Mouse (Mus musculus): ENCODE measurements around the gene Donson. TPM values are rescaled to one million over a fixed set of nuclear protein-coding genes. Genes with fewer than 3 reads are reported as not detected.

The Donson gene
- polyA plus RNA-seq (2015; fragmentation: Illumina TruSeq; extraction: RNeasy Lipid Tissue Mini Kit (QIAGEN cat#74804); ENCODE audit: insufficient read depth, low replicate concordance), result 73.7 TPM

GRCm38 (mm10) chr16:91688619-91689334 lies at the start of gene Donson:
Donson (minus strand) TSS chr16:91688770.

DNA sequence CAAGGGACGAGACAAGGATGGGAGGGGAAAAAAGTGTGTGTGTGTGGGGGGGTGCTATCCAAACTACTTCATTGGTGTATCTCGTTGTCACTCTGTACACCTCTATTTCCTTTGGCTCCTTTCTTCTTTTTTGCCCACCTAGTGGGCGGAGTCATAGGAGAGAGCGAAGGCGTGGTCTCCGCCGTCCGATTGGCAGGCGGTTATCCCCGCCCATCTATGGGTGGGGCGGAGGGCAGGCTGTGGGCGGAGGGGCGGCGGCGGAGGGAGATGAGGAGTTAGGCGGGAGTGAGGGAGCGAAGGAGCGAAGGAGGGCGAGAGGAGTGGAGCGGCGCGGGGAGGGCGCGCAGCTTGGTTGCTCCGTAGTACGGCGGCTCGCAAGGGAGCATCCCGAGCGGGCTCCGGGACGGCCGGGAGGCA lies 40.5 kb upstream of the Donson start, which contains the start of gene Itsn1:
TSS of gene Itsn1 (plus strand) at position 216 of the 417 bp plus-strand sequence.

DNA sequence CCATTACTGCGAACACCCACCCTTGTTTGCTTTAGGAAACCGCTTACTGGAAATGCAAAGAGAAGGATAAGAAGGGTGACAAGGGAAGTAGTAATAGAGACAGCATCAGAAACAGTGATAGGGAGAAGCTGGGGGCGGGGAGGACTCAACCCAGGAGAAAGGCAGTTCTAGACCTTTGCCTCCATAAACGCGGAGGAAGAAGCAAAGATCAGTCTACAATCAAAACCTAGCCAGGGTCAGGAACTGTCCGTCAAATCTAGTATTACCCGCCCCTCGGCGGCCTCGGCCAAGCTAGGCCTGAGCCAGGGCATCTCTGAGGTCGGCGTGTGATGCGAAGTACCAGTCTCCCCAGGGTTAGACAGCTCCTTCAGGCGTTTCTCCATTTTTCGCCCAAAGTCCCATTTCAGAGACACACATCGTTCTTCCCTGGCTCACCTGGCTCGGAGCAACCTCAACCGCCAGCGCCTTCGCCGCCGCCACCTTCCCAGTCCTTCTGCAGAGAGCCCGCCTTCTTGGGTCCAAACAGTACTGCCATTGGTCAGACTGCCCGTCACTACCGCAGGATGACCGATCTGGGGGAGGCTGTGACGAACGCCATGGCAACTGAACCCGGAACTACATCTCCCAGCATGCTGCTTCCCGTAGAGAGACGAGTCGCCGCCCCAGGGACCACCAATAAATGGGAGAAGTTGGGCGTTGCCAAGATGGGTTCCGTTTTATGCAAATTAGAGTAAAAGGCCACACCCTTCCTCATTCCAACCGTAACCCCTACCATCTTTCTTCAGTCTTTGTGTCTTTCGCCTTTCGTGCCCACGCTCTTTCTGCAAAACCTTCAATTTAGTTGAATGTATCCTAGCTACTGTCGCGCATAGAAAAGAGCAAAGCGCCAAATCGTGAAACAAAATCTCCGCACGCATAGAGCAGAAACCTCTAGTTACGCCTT lies 39.8 kb upstream of the Donson start, which contains the start of gene Cryzl1:
TSS of gene Cryzl1 (minus strand) at position 853 of the 943 bp plus-strand sequence.

GRCm38 (mm10) chr16:91647461-91648219 lies 40.9 kb downstream of the Donson start, which contains the start of gene Son:
Son (plus strand) TSS chr16:91647506.

DNA sequence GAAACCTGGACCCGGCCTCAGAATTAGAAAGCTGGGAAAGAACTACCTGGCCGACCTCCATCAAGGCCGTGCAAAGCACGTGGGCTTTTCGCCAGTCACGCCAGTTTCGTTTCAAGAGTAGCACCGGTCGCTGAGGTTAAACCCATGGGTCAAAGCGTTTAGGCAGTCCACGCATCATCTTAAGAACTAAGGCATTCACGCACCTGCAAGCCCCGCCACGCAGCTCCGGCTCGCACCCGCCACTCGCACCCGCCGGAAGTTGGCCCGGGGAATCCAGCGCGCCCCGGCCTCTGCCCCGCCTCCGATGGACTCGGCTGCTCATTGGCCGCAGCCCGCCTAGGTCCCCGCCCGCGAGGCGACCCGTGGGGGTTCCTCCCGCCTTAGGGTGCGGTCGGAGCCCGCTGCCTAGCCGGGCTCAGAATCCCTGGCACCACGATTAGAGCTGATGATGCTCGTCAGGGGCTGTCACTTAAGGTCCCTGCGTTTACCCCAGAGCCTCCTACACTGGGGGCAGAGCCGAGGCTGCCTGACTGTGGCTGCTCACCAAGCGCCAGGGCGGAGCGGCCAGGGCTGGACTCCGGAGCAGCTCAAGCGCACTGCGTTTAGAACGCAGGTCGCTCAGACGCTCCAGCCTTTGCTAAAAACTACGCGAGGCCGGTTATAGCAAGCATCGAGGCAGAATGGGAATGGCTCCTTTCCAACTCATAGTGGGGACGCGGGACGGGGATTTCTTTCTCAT lies 41.7 kb downstream of the Donson start, which contains the start of gene Gart:
TSS of gene Gart (minus strand) at position 272 of the 739 bp plus-strand sequence.

Other genes starting within 250 kb of the Donson start
- 111 TPM for gene Ifnar1, start 203.5 kb downstream of the Donson start, polyA plus RNA-seq (2015; fragmentation: Illumina TruSeq; extraction: RNeasy Lipid Tissue Mini Kit (QIAGEN cat#74804); ENCODE audit: insufficient read depth, low replicate concordance)
- 82.4 TPM for gene Ifngr2, start 141.7 kb downstream of the Donson start, polyA plus RNA-seq (2015; fragmentation: Illumina TruSeq; extraction: RNeasy Lipid Tissue Mini Kit (QIAGEN cat#74804); ENCODE audit: insufficient read depth, low replicate concordance)
- gene Tmem50b, start 91.0 kb downstream of the Donson start, polyA plus RNA-seq (2015; fragmentation: Illumina TruSeq; extraction: RNeasy Lipid Tissue Mini Kit (QIAGEN cat#74804); ENCODE audit: insufficient read depth, low replicate concordance), result 43.4 TPM
- gene Dnajc28, start 69.7 kb downstream of the Donson start, polyA plus RNA-seq (2015; fragmentation: Illumina TruSeq; extraction: RNeasy Lipid Tissue Mini Kit (QIAGEN cat#74804); ENCODE audit: insufficient read depth, low replicate concordance), result 4.0 TPM
- 41.2 TPM for gene Gart, start 41.8 kb downstream of the Donson start, polyA plus RNA-seq (2015; fragmentation: Illumina TruSeq; extraction: RNeasy Lipid Tissue Mini Kit (QIAGEN cat#74804); ENCODE audit: insufficient read depth, low replicate concordance)
- gene Son, start 41.3 kb downstream of the Donson start, polyA plus RNA-seq (2015; fragmentation: Illumina TruSeq; extraction: RNeasy Lipid Tissue Mini Kit (QIAGEN cat#74804); ENCODE audit: insufficient read depth, low replicate concordance), result 740 TPM
- 50.3 TPM for gene Cryzl1, start 40.2 kb upstream of the Donson start, polyA plus RNA-seq (2015; fragmentation: Illumina TruSeq; extraction: RNeasy Lipid Tissue Mini Kit (QIAGEN cat#74804); ENCODE audit: insufficient read depth, low replicate concordance)
- gene Itsn1, start 40.5 kb upstream of the Donson start, polyA plus RNA-seq (2015; fragmentation: Illumina TruSeq; extraction: RNeasy Lipid Tissue Mini Kit (QIAGEN cat#74804); ENCODE audit: insufficient read depth, low replicate concordance), result 28.2 TPM